Mouse (Mus musculus): ENCODE data around the gene Agbl2. TPM values are rescaled to one million over a fixed set of nuclear protein-coding genes. Genes with fewer than 3 reads are reported as not detected.
A peak's percentile ranks its signal among the peaks of the same experiment; 100 is the strongest.

Gene Agbl2
- polyA plus RNA-seq, 1 experiment from 2014 or later: 0.05 TPM

DNA sequence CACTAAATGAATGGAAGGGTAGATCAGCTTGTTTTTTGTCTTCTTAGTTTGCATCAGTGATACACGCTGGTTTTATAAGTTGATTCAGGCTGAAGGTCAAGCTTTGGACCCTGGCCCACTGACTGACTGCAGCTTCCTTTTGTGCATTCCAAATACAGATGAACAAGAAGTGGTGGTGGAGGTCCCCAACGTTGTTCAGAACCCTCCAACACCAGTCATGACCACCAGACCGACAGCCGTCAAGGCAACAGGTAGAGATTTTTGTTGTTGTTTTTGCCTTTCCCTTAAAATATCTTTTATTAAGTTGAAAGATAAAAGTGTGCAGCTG lies 36.0 kb upstream of the Agbl2 start:
- peak overlapping the region; percentile 98 for H3K4me3 ChIP-seq (ENCODE audit: low read depth, low read length)
- no peaks in the 10 kb centered on the region for H3K9me3 ChIP-seq (replicated peaks; ENCODE audit: control insufficient read depth, low read length)
- peak overlapping the region; percentile 76 for H3K4me2 ChIP-seq (ENCODE audit: low read depth, low read length)
- no peak for ATAC-seq (ENCODE audit: low read depth)
- 8% methylated on average over 4 of the region's 4 CpGs for WGBS (ENCODE audit: insufficient replicate concordance)
- no peaks in the 10 kb centered on the region for H3K27me3 ChIP-seq (ENCODE audit: control insufficient read depth, insufficient read depth, low read depth, low read length)
- peaks cover 14% of the 10 kb centered on the region for H3K36me3 ChIP-seq (ENCODE audit: control insufficient read depth, insufficient read depth)
- peak overlapping the region; percentile 99 for H3K9ac ChIP-seq (ENCODE audit: low read depth, low read length)
- H3K27ac ChIP-seq (ENCODE audit: low read length): no peak overlapping the region; the same call in 1 of the 2 replicates
- H3K4me1 ChIP-seq (ENCODE audit: control insufficient read depth, low read depth, low read length): peaks cover 13% of the 10 kb centered on the region

GRCm38 (mm10) chr2:90747131-90747530 lies 35.4 kb upstream of the Agbl2 start:
- H3K9me3 ChIP-seq (replicated peaks; ENCODE audit: control insufficient read depth, low read length): no peaks in the 10 kb centered on the region
- no peak overlapping the region for H3K27ac ChIP-seq (ENCODE audit: low read length)
- H3K4me3 ChIP-seq (ENCODE audit: low read depth, low read length): peak overlapping the region; percentile 98
- H3K36me3 ChIP-seq (ENCODE audit: control insufficient read depth, insufficient read depth): peaks cover 15% of the 10 kb centered on the region
- WGBS (ENCODE audit: insufficient replicate concordance): 77% methylated on average over 10 of the region's 10 CpGs
- peak overlapping the region; percentile 76 for H3K4me2 ChIP-seq (ENCODE audit: low read depth, low read length)
- no peak overlapping the region for H3K9ac ChIP-seq (ENCODE audit: low read depth, low read length)
- H3K27me3 ChIP-seq (ENCODE audit: control insufficient read depth, insufficient read depth, low read depth, low read length): no peaks in the 10 kb centered on the region
- no peak for ATAC-seq (ENCODE audit: low read depth)
- H3K4me1 ChIP-seq (ENCODE audit: control insufficient read depth, low read depth, low read length): peaks cover 13% of the 10 kb centered on the region

- WGBS (ENCODE audit: insufficient replicate concordance): 59% methylated on average over 6 of the region's 6 CpGs
- no peak overlapping the region for H3K4me2 ChIP-seq (ENCODE audit: low read depth, low read length)
- H3K36me3 ChIP-seq (ENCODE audit: control insufficient read depth, insufficient read depth): peaks cover 34% of the 10 kb centered on the region
- no peaks in the 10 kb centered on the region for H3K27me3 ChIP-seq (ENCODE audit: control insufficient read depth, insufficient read depth, low read depth, low read length)
- no peak overlapping the region for H3K27ac ChIP-seq (ENCODE audit: low read length)
- no peak overlapping the region for H3K4me3 ChIP-seq (ENCODE audit: low read depth, low read length)
- ATAC-seq (ENCODE audit: low read depth): no peak
- H3K9me3 ChIP-seq (replicated peaks; ENCODE audit: control insufficient read depth, low read length): no peaks in the 10 kb centered on the region
- H3K4me1 ChIP-seq (ENCODE audit: control insufficient read depth, low read depth, low read length): peaks cover 8% of the 10 kb centered on the region
- H3K9ac ChIP-seq (ENCODE audit: low read depth, low read length): no peak overlapping the region
These were observed 32.7 kb upstream of the Agbl2 start for GRCm38 (mm10) chr2:90749676-90750459.

DNA sequence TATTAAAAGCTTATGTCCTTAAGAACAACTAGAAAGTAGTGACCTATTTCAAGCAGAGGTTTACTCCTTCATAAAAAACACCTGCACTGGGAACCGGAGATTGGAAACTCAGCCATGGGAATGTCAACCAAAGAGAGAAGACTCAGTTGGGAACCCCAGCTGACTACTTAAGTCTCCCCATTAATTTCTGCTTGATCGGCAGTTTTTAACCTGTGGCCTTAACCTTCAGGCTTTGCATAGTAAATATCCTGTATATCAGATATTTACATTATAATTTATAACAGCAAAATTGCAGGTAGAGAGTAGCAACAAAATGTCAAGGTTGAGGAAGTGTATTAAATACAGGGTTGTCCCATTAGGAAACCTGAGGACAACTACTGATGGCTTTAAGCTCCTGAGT lies 29.0 kb upstream of the Agbl2 start:
- Histone ChIP-seq H3K36me3 (ENCODE audit: control insufficient read depth, insufficient read depth) (peaks cover 54% of the 10 kb centered on the region), H3K9me3 (replicated peaks; ENCODE audit: control insufficient read depth, low read length) (no peaks in the 10 kb centered on the region), H3K4me2 (ENCODE audit: low read depth, low read length) (no peak overlapping the region), H3K27ac (ENCODE audit: low read length) (no peak overlapping the region), H3K27me3 (ENCODE audit: control insufficient read depth, insufficient read depth, low read depth, low read length) (no peaks in the 10 kb centered on the region), H3K4me1 (ENCODE audit: control insufficient read depth, low read depth, low read length) (no peaks in the 10 kb centered on the region; the same call in none of the 2 replicates), H3K9ac (ENCODE audit: low read depth, low read length) (no peak overlapping the region), H3K4me3 (ENCODE audit: low read depth, low read length) (no peak overlapping the region)
- ATAC-seq (ENCODE audit: low read depth): no peak
- 86% methylated on average over 2 of the region's 2 CpGs for WGBS (ENCODE audit: insufficient replicate concordance)

GRCm38 (mm10) chr2:90754188-90754587 lies 28.3 kb upstream of the Agbl2 start:
- no peak overlapping the region for H3K4me3 ChIP-seq (ENCODE audit: low read depth, low read length)
- no peak overlapping the region for H3K27ac ChIP-seq (ENCODE audit: low read length)
- H3K27me3 ChIP-seq (ENCODE audit: control insufficient read depth, insufficient read depth, low read depth, low read length): no peaks in the 10 kb centered on the region
- ATAC-seq (ENCODE audit: low read depth): no peak
- no peaks in the 10 kb centered on the region for H3K9me3 ChIP-seq (replicated peaks; ENCODE audit: control insufficient read depth, low read length)
- WGBS (ENCODE audit: insufficient replicate concordance): 87% methylated on average over 3 of the region's 3 CpGs
- H3K36me3 ChIP-seq (ENCODE audit: control insufficient read depth, insufficient read depth): peaks cover 59% of the 10 kb centered on the region
- H3K4me2 ChIP-seq (ENCODE audit: low read depth, low read length): no peak overlapping the region
- H3K9ac ChIP-seq (ENCODE audit: low read depth, low read length): no peak overlapping the region
- H3K4me1 ChIP-seq (ENCODE audit: control insufficient read depth, low read depth, low read length): no peaks in the 10 kb centered on the region; the same call in 1 of the 2 replicates

- no peaks in the 10 kb centered on the region for H3K4me1 ChIP-seq (ENCODE audit: control insufficient read depth, low read depth, low read length)
- peaks cover 75% of the 10 kb centered on the region for H3K36me3 ChIP-seq (ENCODE audit: control insufficient read depth, insufficient read depth)
- H3K27ac ChIP-seq (ENCODE audit: low read length): no peak overlapping the region
- H3K27me3 ChIP-seq (ENCODE audit: control insufficient read depth, insufficient read depth, low read depth, low read length): no peaks in the 10 kb centered on the region
- H3K4me3 ChIP-seq (ENCODE audit: low read depth, low read length): no peak overlapping the region
- WGBS (ENCODE audit: insufficient replicate concordance): 80% methylated on average over 3 of the region's 3 CpGs
- no peak overlapping the region for H3K9ac ChIP-seq (ENCODE audit: low read depth, low read length)
- no peaks in the 10 kb centered on the region for H3K9me3 ChIP-seq (replicated peaks; ENCODE audit: control insufficient read depth, low read length)
- no peak overlapping the region for H3K4me2 ChIP-seq (ENCODE audit: low read depth, low read length)
- ATAC-seq (ENCODE audit: low read depth): no peak
These were observed 17.4 kb upstream of the Agbl2 start for GRCm38 (mm10) chr2:90765123-90765522.

GRCm38 (mm10) chr2:90781323-90781722 lies 1.2 kb upstream of the Agbl2 start:
- WGBS (ENCODE audit: insufficient replicate concordance): 49% methylated on average over 3 of the region's 3 CpGs

DNA sequence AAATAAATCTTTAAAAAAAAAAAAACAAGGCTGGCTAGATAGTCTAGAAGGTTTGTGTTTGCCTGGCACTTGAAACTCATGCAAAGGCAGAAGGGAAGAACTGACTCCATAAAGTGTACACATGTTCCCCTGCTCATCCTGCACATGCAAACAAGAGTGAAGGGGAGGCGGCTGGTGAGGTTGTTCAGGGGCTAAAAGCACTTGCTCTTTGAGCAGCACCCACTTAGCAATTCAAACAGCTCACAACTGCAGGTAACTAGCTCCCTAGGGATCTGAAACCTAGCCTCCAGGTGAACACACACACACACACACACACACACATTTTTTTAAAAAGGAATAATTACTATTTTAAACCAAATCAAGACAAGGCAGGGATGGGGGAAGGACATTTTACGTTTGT lies 589 bp upstream of the Agbl2 start:
- ATAC-seq (ENCODE audit: low read depth): no peak
- WGBS (ENCODE audit: insufficient replicate concordance): 51% methylated on average over 2 of the region's 2 CpGs
- Histone ChIP-seq H3K4me1 (ENCODE audit: control insufficient read depth, low read depth, low read length) (no peaks in the 10 kb centered on the region), H3K27me3 (ENCODE audit: control insufficient read depth, insufficient read depth, low read depth, low read length) (peaks cover 21% of the 10 kb centered on the region), H3K4me3 (ENCODE audit: low read depth, low read length) (no peak overlapping the region), H3K27ac (ENCODE audit: low read length) (no peak overlapping the region), H3K9ac (ENCODE audit: low read depth, low read length) (no peak overlapping the region), H3K4me2 (ENCODE audit: low read depth, low read length) (no peak overlapping the region), H3K9me3 (replicated peaks; ENCODE audit: control insufficient read depth, low read length) (no peaks in the 10 kb centered on the region), H3K36me3 (ENCODE audit: control insufficient read depth, insufficient read depth) (peaks cover 32% of the 10 kb centered on the region)

More at GRCm38 (mm10) chr2:90781323-90781722, 1.2 kb upstream of the Agbl2 start:
- H3K9ac ChIP-seq (ENCODE audit: low read depth, low read length): no peak overlapping the region
- no peak overlapping the region for H3K27ac ChIP-seq (ENCODE audit: low read length)
- H3K4me3 ChIP-seq (ENCODE audit: low read depth, low read length): no peak overlapping the region
- no peaks in the 10 kb centered on the region for H3K4me1 ChIP-seq (ENCODE audit: control insufficient read depth, low read depth, low read length)
- no peaks in the 10 kb centered on the region for H3K9me3 ChIP-seq (replicated peaks; ENCODE audit: control insufficient read depth, low read length)
- H3K4me2 ChIP-seq (ENCODE audit: low read depth, low read length): no peak overlapping the region
- H3K27me3 ChIP-seq (ENCODE audit: control insufficient read depth, insufficient read depth, low read depth, low read length): peaks cover 21% of the 10 kb centered on the region
- no peak for ATAC-seq (ENCODE audit: low read depth)
- H3K36me3 ChIP-seq (ENCODE audit: control insufficient read depth, insufficient read depth): peaks cover 33% of the 10 kb centered on the region

DNA sequence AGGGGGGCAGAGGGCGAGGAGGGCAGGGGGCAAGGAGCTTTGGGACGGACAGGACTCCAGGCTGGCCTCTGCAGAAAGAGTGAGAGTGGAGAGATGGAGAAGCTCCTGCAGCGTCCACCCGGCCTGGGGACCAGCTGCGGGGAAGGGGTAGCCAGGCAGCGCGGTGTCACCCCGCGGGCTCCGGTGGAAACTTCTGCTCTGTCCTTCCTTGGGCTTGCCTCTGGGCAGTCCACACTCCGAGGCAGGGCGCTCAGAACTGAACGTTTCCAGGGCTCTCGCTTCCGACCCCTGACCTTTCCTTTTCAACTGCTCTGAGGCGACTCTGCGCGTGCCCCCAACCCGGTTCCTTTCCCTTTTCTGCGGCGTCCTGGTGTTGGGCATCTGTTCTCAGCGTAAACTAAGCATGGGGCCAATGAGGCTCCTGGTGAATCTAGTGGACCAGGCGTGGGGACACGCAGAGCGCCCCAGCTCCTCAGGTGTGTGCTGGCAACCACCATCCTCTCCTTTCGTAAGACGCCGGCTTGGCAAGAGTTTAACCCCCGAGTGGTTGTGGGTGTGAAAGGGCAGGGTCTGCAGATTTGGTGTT lies 467 bp downstream of the Agbl2 start:
- Histone ChIP-seq H3K9me3 (replicated peaks; ENCODE audit: control insufficient read depth, low read length) (no peaks in the 10 kb centered on the region), H3K36me3 (ENCODE audit: control insufficient read depth, insufficient read depth) (peaks cover 25% of the 10 kb centered on the region), H3K4me2 (ENCODE audit: low read depth, low read length) (peak overlapping the region; percentile 60), H3K9ac (ENCODE audit: low read depth, low read length) (no peak overlapping the region), H3K4me3 (ENCODE audit: low read depth, low read length) (peak overlapping the region; percentile 49), H3K27ac (ENCODE audit: low read length) (no peak overlapping the region), H3K4me1 (ENCODE audit: control insufficient read depth, low read depth, low read length) (no peaks in the 10 kb centered on the region), H3K27me3 (ENCODE audit: control insufficient read depth, insufficient read depth, low read depth, low read length) (peaks cover 21% of the 10 kb centered on the region)
- no peak for ATAC-seq (ENCODE audit: low read depth)
- WGBS (ENCODE audit: insufficient replicate concordance): 2% methylated on average over 29 of the region's 29 CpGs
